Mouse (Mus musculus) gastrocnemius, adult 18-20 months (tissue): ENCODE results near the gene Copb1. TPM values are rescaled to one million over a fixed set of nuclear protein-coding genes. Genes with fewer than 3 reads are reported as not detected.

Experiments used
- DNase-seq: peaks from one replicate; pipeline ENCODE4 v3.0.0; 2021; ENCODE audit warnings: low spot score
- long read RNA-seq, 2 experiments: library from polyadenylated mRNA; stranded (forward); transcript quantifications; one replicate each; pipeline ENCODE4 v2.0.0; 2021
- total RNA-seq, 2 experiments: library from RNA; stranded (reverse); gene quantifications; 2 replicates each; pipeline ENCODE4 v1.2.3; 2021

The Copb1 gene
- total RNA-seq, result 10 to 100 TPM; 21.6 to 26.4 TPM
- long read RNA-seq, experiment 1, transcript Copb1-201 (22 exons, 3,346 nt), result major isoform, 39 of 43 reads
- long read RNA-seq, experiment 1, partial matches to known transcripts, result 3 of 43 reads
- long read RNA-seq, experiment 1, other reads (novel, unspliced or antisense), result 1 of 43 reads
- long read RNA-seq, experiment 2, transcript Copb1-201 (22 exons, 3,346 nt), result major isoform, 36 of 39 reads
- long read RNA-seq, experiment 2, partial matches to known transcripts, result 1 of 39 reads
- long read RNA-seq, experiment 2, other reads (novel, unspliced or antisense), result 2 of 39 reads

- peak; percentile 94 for DNase-seq
Observed at GRCm38 (mm10) chr7:114253885-114254833, at the start of gene Copb1. Gene Copb1, minus strand, starts transcription at chr7:114254711.

- no peak for DNase-seq
Observed at GRCm38 (mm10) chr7:114301293-114301782, 46.8 kb upstream of the Copb1 start.

- no peak for DNase-seq
Observed at GRCm38 (mm10) chr7:114300782-114301181, 46.3 kb upstream of the Copb1 start.

GRCm38 (mm10) chr7:114299247-114299646, 44.7 kb upstream of the Copb1 start:
- DNase-seq, result no peak

- no peak for DNase-seq
Observed at GRCm38 (mm10) chr7:114294698-114295097, 40.2 kb upstream of the Copb1 start.

- no peak for DNase-seq
Observed at GRCm38 (mm10) chr7:114293903-114294302, 39.4 kb upstream of the Copb1 start.

GRCm38 (mm10) chr7:114292501-114292971, 38.0 kb upstream of the Copb1 start:
- DNase-seq, result peak; percentile 71

- DNase-seq, result peak; percentile 10
Observed at GRCm38 (mm10) chr7:114291461-114292335, 37.2 kb upstream of the Copb1 start.

- no peak for DNase-seq
Observed at GRCm38 (mm10) chr7:114290078-114290506, 35.6 kb upstream of the Copb1 start.

- no peak for DNase-seq
Observed at GRCm38 (mm10) chr7:114284296-114284910, 29.9 kb upstream of the Copb1 start.

- DNase-seq, result no peak
Observed at GRCm38 (mm10) chr7:114283006-114283405, 28.5 kb upstream of the Copb1 start.

GRCm38 (mm10) chr7:114281671-114282070, 27.2 kb upstream of the Copb1 start:
- DNase-seq, result peak; percentile 17

- peak; percentile 97 for DNase-seq
Observed at GRCm38 (mm10) chr7:114276005-114276752, 21.7 kb upstream of the Copb1 start, which contains the start of gene Psma1. Gene Psma1, minus strand, starts transcription at chr7:114276118.

- no peak for DNase-seq
Observed at GRCm38 (mm10) chr7:114275372-114276004, 21.0 kb upstream of the Copb1 start.

GRCm38 (mm10) chr7:114268446-114268845, 13.9 kb upstream of the Copb1 start:
- DNase-seq, result no peak

GRCm38 (mm10) chr7:114251684-114252083, 2.8 kb downstream of the Copb1 start:
- no peak for DNase-seq

GRCm38 (mm10) chr7:114233980-114234379, 20.5 kb downstream of the Copb1 start:
- no peak for DNase-seq

- no peak for DNase-seq
Observed at GRCm38 (mm10) chr7:114232982-114233381, 21.5 kb downstream of the Copb1 start.

- DNase-seq, result no peak
Observed at GRCm38 (mm10) chr7:114231857-114232256, 22.7 kb downstream of the Copb1 start.
